Mouse (Mus musculus): ENCODE measurements at regions not wholly inside any gene's neighbourhood (a gene's known extent, or its start where the extent isn't known, plus 50 kb on each side); places are given as distances from the start of the nearest gene placed in this dataset.

DNA sequence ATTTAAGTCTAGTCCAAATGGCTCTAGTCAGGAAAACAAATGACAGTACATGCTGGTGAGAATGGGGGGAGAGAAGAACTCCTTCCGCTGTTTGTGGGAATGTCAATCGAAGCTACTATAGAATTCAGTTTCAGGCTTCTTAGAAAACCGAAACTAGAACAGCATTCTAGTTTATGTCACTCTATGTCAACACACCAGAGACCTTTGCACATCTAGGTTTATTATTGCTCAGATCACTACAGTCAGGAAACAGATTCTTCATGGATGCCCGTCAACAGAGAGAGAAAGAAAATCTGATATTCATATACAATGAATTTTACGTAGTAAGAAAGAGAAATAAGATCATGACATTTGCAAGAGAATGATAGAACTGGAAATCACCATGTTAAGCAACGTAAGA is 276.7 kb upstream of the Pdzrn3 start:
- TF ChIP-seq CTCF (IDR thresholded peaks at IDR 0.05; ENCODE audit: low read depth) = no peak
- no peak for TF ChIP-seq EP300 (optimal IDR thresholded peaks at IDR 0.05)
